Mouse (Mus musculus): ENCODE data around the gene Acsl3. TPM values are rescaled to one million over a fixed set of nuclear protein-coding genes. Genes with fewer than 3 reads are reported as not detected.

Gene Acsl3
- polyA plus RNA-seq, 1 experiment from 2014 or later: 97.7 TPM

DNA sequence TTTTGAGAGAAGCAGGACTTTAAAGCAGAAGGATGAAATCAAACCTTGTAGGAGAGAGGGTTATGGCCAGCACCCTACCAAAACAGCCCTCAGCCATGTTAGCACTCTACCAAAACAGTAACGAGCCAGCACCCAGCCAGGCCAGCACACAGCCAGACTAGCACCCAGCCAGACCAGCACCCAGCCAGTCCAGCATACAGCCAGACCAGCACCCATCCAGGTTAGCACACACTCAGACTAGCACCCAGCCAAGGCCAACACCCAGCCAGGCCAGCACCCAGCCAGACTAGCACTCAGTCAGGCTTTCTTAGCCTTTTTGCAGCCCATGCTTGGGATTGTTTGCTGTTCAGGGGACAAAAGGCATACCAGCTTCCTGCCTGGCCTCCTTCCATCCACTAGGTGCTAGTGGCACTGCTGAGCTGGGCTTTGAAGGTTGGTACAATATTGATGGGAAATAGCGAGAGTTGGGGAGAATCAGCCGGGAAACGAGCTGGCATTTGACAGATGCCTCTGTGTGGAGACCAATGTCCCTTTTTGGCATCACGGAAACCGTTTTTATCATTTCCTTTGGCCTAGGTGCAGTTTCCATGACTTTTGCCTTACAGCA is 68.1 kb downstream of the Acsl3 start:
- Histone ChIP-seq H3K9me3 (ENCODE audit: control insufficient read depth, low read length) (no peaks in the 10 kb centered on the region), H3K4me2 (replicated peaks; ENCODE audit: low read depth, low read length) (no peak overlapping the region), H3K27me3 (ENCODE audit: control insufficient read depth, insufficient read depth, low read length) (no peaks in the 10 kb centered on the region), H3K4me1 (ENCODE audit: control insufficient read depth, insufficient read depth, low read length) (peaks cover 4% of the 10 kb centered on the region; the same call in 1 of the 2 replicates), H3K36me3 (ENCODE audit: control insufficient read depth, insufficient read depth, low read length) (no peaks in the 10 kb centered on the region), H3K4me3 (ENCODE audit: low read length) (no peak overlapping the region), H3K9ac (ENCODE audit: low read depth, low read length) (no peak overlapping the region), H3K27ac (ENCODE audit: low read depth, low read length) (no peak overlapping the region)
- no peak for ATAC-seq (ENCODE audit: low FRiP score, low TSS enrichment)
- 36% methylated on average over 6 of the region's 6 CpGs for WGBS

DNA sequence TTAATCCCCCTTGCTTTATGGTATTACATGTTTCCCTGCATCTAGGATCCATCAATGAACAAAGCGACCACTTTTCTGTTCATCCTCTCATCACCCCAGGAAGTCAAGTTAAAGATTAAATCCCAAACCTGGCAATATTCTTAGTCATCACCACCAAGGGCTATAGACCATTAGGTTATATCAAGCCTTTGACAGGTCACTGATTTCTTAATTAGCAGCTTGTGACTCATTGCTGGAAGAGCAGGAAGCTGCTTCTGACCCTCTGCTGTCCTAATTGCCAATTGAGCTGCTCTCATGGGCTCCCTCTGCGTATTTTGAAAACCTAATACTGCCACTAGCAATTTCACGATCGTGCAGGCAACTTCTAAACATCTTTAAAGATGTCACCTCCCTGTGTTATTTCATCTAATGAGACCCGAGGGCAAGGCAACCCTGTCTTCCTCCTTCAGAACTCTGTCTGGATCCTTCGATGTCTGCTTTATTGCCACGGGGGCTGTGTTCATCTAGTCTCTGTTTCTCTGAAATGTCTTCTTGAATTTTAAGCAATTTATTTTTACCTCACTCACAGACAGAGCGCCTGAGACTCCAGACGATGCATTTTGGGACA is 72.6 kb downstream of the Acsl3 start:
- no peak for ATAC-seq (ENCODE audit: low FRiP score, low TSS enrichment)
- no peaks in the 10 kb centered on the region for H3K27me3 ChIP-seq (ENCODE audit: control insufficient read depth, insufficient read depth, low read length)
- peaks cover 4% of the 10 kb centered on the region; the same call in 1 of the 2 replicates for H3K4me1 ChIP-seq (ENCODE audit: control insufficient read depth, insufficient read depth, low read length)
- no peaks in the 10 kb centered on the region for H3K9me3 ChIP-seq (ENCODE audit: control insufficient read depth, low read length)
- H3K9ac ChIP-seq (ENCODE audit: low read depth, low read length): no peak overlapping the region
- H3K27ac ChIP-seq (ENCODE audit: low read depth, low read length): no peak overlapping the region
- H3K4me3 ChIP-seq (ENCODE audit: low read length): no peak overlapping the region
- no peak overlapping the region for H3K4me2 ChIP-seq (replicated peaks; ENCODE audit: low read depth, low read length)
- 47% methylated on average over 9 of the region's 9 CpGs for WGBS
- H3K36me3 ChIP-seq (ENCODE audit: control insufficient read depth, insufficient read depth, low read length): no peaks in the 10 kb centered on the region

DNA sequence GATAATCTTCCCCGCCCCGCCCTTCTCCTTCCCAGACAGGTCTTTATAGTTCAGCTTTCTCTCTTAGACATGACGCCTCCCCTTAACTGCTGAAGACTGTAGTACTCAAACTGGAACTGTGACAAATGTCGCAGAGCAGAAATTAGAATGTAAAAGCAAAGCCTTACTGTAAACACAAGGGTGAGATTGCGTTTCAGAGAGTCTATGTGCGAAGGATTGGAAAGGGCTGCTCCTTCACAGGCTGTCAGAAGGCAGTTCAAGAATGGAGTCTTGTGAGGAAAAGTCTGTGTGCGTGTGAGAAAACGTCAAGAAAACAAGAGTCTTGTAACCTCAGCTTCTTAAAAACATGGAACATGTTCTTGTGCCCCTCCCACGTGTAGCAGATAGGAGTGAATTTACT is 74.7 kb downstream of the Acsl3 start:
- Histone ChIP-seq H3K9ac (ENCODE audit: low read depth, low read length) (no peak overlapping the region), H3K9me3 (ENCODE audit: control insufficient read depth, low read length) (no peaks in the 10 kb centered on the region), H3K27me3 (ENCODE audit: control insufficient read depth, insufficient read depth, low read length) (no peaks in the 10 kb centered on the region), H3K4me2 (replicated peaks; ENCODE audit: low read depth, low read length) (no peak overlapping the region), H3K36me3 (ENCODE audit: control insufficient read depth, insufficient read depth, low read length) (no peaks in the 10 kb centered on the region), H3K4me1 (ENCODE audit: control insufficient read depth, insufficient read depth, low read length) (no peaks in the 10 kb centered on the region), H3K27ac (ENCODE audit: low read depth, low read length) (no peak overlapping the region), H3K4me3 (ENCODE audit: low read length) (no peak overlapping the region)
- WGBS: 83% methylated on average over 9 of the region's 9 CpGs
- no peak for ATAC-seq (ENCODE audit: low FRiP score, low TSS enrichment)

GRCm38 (mm10) chr1:78734261-78735000 is 76.8 kb downstream of the Acsl3 start:
- ATAC-seq (ENCODE audit: low FRiP score, low TSS enrichment): no peak
- H3K27ac ChIP-seq (ENCODE audit: low read depth, low read length): no peak overlapping the region
- H3K36me3 ChIP-seq (ENCODE audit: control insufficient read depth, insufficient read depth, low read length): no peaks in the 10 kb centered on the region
- no peaks in the 10 kb centered on the region for H3K4me1 ChIP-seq (ENCODE audit: control insufficient read depth, insufficient read depth, low read length)
- WGBS: 54% methylated on average over 17 of the region's 17 CpGs
- H3K9ac ChIP-seq (ENCODE audit: low read depth, low read length): no peak overlapping the region
- no peak overlapping the region for H3K4me3 ChIP-seq (ENCODE audit: low read length)
- H3K9me3 ChIP-seq (ENCODE audit: control insufficient read depth, low read length): no peaks in the 10 kb centered on the region
- no peaks in the 10 kb centered on the region for H3K27me3 ChIP-seq (ENCODE audit: control insufficient read depth, insufficient read depth, low read length)
- no peak overlapping the region for H3K4me2 ChIP-seq (replicated peaks; ENCODE audit: low read depth, low read length)

GRCm38 (mm10) chr1:78737646-78738045 is 80.0 kb downstream of the Acsl3 start:
- Histone ChIP-seq H3K4me2 (replicated peaks; ENCODE audit: low read depth, low read length) (no peak overlapping the region), H3K27me3 (ENCODE audit: control insufficient read depth, insufficient read depth, low read length) (no peaks in the 10 kb centered on the region), H3K4me1 (ENCODE audit: control insufficient read depth, insufficient read depth, low read length) (no peaks in the 10 kb centered on the region), H3K4me3 (ENCODE audit: low read length) (no peak overlapping the region), H3K9ac (ENCODE audit: low read depth, low read length) (no peak overlapping the region), H3K9me3 (ENCODE audit: control insufficient read depth, low read length) (no peaks in the 10 kb centered on the region), H3K27ac (ENCODE audit: low read depth, low read length) (no peak overlapping the region), H3K36me3 (ENCODE audit: control insufficient read depth, insufficient read depth, low read length) (no peaks in the 10 kb centered on the region)
- 38% methylated on average over 5 of the region's 5 CpGs for WGBS
- ATAC-seq (ENCODE audit: low FRiP score, low TSS enrichment): no peak

DNA sequence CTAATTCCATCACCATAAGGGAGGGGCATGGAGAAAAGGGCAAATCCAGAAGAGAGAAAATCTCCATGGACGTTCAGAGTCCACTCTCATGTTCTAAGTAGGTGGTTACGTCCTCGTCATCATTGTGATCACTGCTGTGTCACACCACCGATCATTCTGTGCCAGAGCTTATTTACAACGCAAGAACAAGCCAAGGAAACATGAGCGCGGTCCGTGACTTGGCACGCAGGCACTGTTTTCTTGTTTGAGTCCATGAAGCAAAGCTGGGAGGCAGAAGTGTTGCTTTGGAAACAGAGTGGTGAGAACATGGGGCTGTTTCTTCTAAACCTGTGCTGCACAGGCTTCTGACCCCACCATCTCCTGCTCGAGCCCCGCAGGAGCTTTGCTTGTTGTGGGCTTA is 83.1 kb downstream of the Acsl3 start:
- Histone ChIP-seq H3K4me1 (ENCODE audit: control insufficient read depth, insufficient read depth, low read length) (no peaks in the 10 kb centered on the region), H3K36me3 (ENCODE audit: control insufficient read depth, insufficient read depth, low read length) (no peaks in the 10 kb centered on the region), H3K9me3 (ENCODE audit: control insufficient read depth, low read length) (no peaks in the 10 kb centered on the region), H3K27me3 (ENCODE audit: control insufficient read depth, insufficient read depth, low read length) (no peaks in the 10 kb centered on the region), H3K4me2 (replicated peaks; ENCODE audit: low read depth, low read length) (no peak overlapping the region), H3K9ac (ENCODE audit: low read depth, low read length) (no peak overlapping the region), H3K4me3 (ENCODE audit: low read length) (no peak overlapping the region), H3K27ac (ENCODE audit: low read depth, low read length) (no peak overlapping the region)
- WGBS: 89% methylated on average over 11 of the region's 11 CpGs
- ATAC-seq (ENCODE audit: low FRiP score, low TSS enrichment): no peak

DNA sequence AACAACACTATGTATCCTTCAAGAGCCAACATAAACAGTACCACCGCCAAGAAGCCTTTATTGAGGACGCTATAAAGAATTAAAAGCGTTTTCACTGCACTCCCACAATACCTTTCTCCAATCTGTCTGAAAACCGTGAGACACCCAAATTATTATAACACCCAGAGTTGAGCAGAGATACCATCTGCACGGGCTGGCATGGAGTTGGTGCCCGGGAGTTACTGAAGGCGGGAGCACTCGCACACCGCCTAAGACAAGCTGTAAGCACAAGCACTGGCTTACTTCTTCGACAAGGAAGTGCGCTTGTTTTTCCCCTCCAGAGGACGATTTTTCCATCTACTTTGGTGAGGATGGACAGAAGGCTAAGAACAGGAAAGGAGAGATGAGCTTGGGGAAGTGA is 84.6 kb downstream of the Acsl3 start:
- Histone ChIP-seq H3K9me3 (ENCODE audit: control insufficient read depth, low read length) (no peaks in the 10 kb centered on the region), H3K4me1 (ENCODE audit: control insufficient read depth, insufficient read depth, low read length) (no peaks in the 10 kb centered on the region), H3K36me3 (ENCODE audit: control insufficient read depth, insufficient read depth, low read length) (no peaks in the 10 kb centered on the region), H3K4me2 (replicated peaks; ENCODE audit: low read depth, low read length) (no peak overlapping the region), H3K27ac (ENCODE audit: low read depth, low read length) (no peak overlapping the region), H3K4me3 (ENCODE audit: low read length) (no peak overlapping the region), H3K9ac (ENCODE audit: low read depth, low read length) (no peak overlapping the region), H3K27me3 (ENCODE audit: control insufficient read depth, insufficient read depth, low read length) (no peaks in the 10 kb centered on the region)
- 87% methylated on average over 12 of the region's 12 CpGs for WGBS
- ATAC-seq (ENCODE audit: low FRiP score, low TSS enrichment): no peak

GRCm38 (mm10) chr1:78743318-78743717 is 85.7 kb downstream of the Acsl3 start:
- H3K9me3 ChIP-seq (ENCODE audit: control insufficient read depth, low read length): no peaks in the 10 kb centered on the region
- H3K36me3 ChIP-seq (ENCODE audit: control insufficient read depth, insufficient read depth, low read length): no peaks in the 10 kb centered on the region
- no peak overlapping the region for H3K4me3 ChIP-seq (ENCODE audit: low read length)
- H3K27ac ChIP-seq (ENCODE audit: low read depth, low read length): no peak overlapping the region
- H3K27me3 ChIP-seq (ENCODE audit: control insufficient read depth, insufficient read depth, low read length): no peaks in the 10 kb centered on the region
- no peaks in the 10 kb centered on the region for H3K4me1 ChIP-seq (ENCODE audit: control insufficient read depth, insufficient read depth, low read length)
- no peak for ATAC-seq (ENCODE audit: low FRiP score, low TSS enrichment)
- 89% methylated on average over 4 of the region's 4 CpGs for WGBS
- no peak overlapping the region for H3K9ac ChIP-seq (ENCODE audit: low read depth, low read length)
- H3K4me2 ChIP-seq (replicated peaks; ENCODE audit: low read depth, low read length): no peak overlapping the region

- no peak overlapping the region for H3K9ac ChIP-seq (ENCODE audit: low read depth, low read length)
- H3K4me2 ChIP-seq (replicated peaks; ENCODE audit: low read depth, low read length): no peak overlapping the region
- H3K4me3 ChIP-seq (ENCODE audit: low read length): no peak overlapping the region
- H3K27ac ChIP-seq (ENCODE audit: low read depth, low read length): no peak overlapping the region
- 56% methylated on average over 5 of the region's 5 CpGs for WGBS
- no peaks in the 10 kb centered on the region for H3K4me1 ChIP-seq (ENCODE audit: control insufficient read depth, insufficient read depth, low read length)
- no peaks in the 10 kb centered on the region for H3K27me3 ChIP-seq (ENCODE audit: control insufficient read depth, insufficient read depth, low read length)
- no peaks in the 10 kb centered on the region for H3K36me3 ChIP-seq (ENCODE audit: control insufficient read depth, insufficient read depth, low read length)
- no peaks in the 10 kb centered on the region for H3K9me3 ChIP-seq (ENCODE audit: control insufficient read depth, low read length)
- no peak for ATAC-seq (ENCODE audit: low FRiP score, low TSS enrichment)
These were observed 87.7 kb downstream of the Acsl3 start for GRCm38 (mm10) chr1:78745230-78745777.

Data from kidney, embryonic 14.5 days (tissue).